In the genomic region with DNA sequence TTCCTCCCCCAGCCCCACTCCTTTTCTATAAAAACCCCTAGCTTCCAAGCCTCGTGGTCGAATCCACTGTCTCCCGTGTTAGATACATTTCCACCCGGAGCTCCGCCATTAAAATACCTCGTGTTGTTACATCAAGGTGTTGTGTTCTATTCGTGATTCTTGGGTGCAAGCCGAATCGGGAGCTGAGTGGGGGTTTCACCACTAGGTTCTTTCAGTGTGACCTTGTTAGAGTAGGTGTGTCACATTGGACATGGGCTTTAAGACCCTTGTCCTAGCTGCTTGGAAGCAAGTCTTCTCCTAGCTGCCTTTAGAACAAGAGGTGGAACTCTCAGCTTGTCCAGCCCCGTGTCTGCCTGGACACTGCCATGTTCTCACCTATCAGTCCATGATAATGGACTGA, we compare ENCODE assay signal across 27 mouse cellular contexts. TPM values are rescaled to one million over a fixed set of nuclear protein-coding genes. Genes with fewer than 3 reads are reported as not detected.
"Had no signal": no experiment of that assay in that cellular context is flagged by ENCODE, and none has a peak within 500 bp of the region (broad histone marks: within the 10 kb centered on the region; RNA-seq: fewer than 3 reads in every experiment).

No protein-coding gene starts in this region.

- DNase-seq: kidney, adult 11 months; kidney, postnatal 14 days; layer of hippocampus, adult 9-11 months; retina, postnatal 1 day; right cerebral cortex, postnatal 25 days; thymus, postnatal 36 days had no signal

- H3K36me3 ChIP-seq: limb, embryonic 10.5 days; limb, embryonic 13.5 days; liver, embryonic 12.5 days; liver, embryonic 15.5 days; midbrain, embryonic 10.5 days; midbrain, embryonic 13.5 days; neural tube, embryonic 13.5 days; stomach, embryonic 15.5 days had no signal

- ATAC-seq: liver, embryonic 12.5 days; midbrain, embryonic 16.5 days had no signal

- H3K27ac ChIP-seq: layer of hippocampus, adult 2 months; limb, embryonic 13.5 days; liver, embryonic 15.5 days; midbrain, embryonic 13.5 days; neural tube, embryonic 13.5 days; stomach, embryonic 15.5 days had no signal

- H3K4me1 ChIP-seq: stomach, embryonic 15.5 days had no signal

- H3K4me2 ChIP-seq: limb, embryonic 13.5 days; liver, embryonic 15.5 days; midbrain, embryonic 13.5 days; neural tube, embryonic 13.5 days; stomach, embryonic 15.5 days had no signal

- H3K4me3 ChIP-seq: layer of hippocampus, adult 2 months; limb, embryonic 10.5 days; limb, embryonic 13.5 days; liver, embryonic 12.5 days; liver, embryonic 15.5 days; midbrain, embryonic 10.5 days; midbrain, embryonic 13.5 days; myocyte; neural tube, embryonic 13.5 days; stomach, embryonic 15.5 days had no signal

- H3K9ac ChIP-seq: limb, embryonic 13.5 days; liver, embryonic 12.5 days; liver, embryonic 15.5 days; midbrain, embryonic 13.5 days; neural tube, embryonic 13.5 days; stomach, embryonic 15.5 days had no signal

- H3K27me3 ChIP-seq: limb, embryonic 13.5 days; midbrain, embryonic 13.5 days; neural tube, embryonic 13.5 days; stomach, embryonic 15.5 days had no signal

- H3K9me3 ChIP-seq: limb, embryonic 10.5 days; limb, embryonic 13.5 days; liver, embryonic 12.5 days; liver, embryonic 15.5 days; megakaryocyte, embryonic 14.5 days; midbrain, embryonic 10.5 days; midbrain, embryonic 13.5 days; neural tube, embryonic 13.5 days; stomach, embryonic 15.5 days had no signal

RNA-seq across cellular contexts. Expression of gene Klhdc8a, which starts 32.5 kb away (rescaled TPM):
- total RNA-seq: monocyte, adult 5-6 weeks; neutrophil, adult 5-6 weeks had no signal
- polyA plus RNA-seq: limb, embryonic 10.5 days had no signal

RNA-seq across cellular contexts. Expression of gene Gm10188, which starts 36.4 kb away (rescaled TPM):
- total RNA-seq: layer of hippocampus, adult 2 months; layer of hippocampus, postnatal 25 days; left cerebral cortex, adult 18-20 months; left cerebral cortex, postnatal 25 days; monocyte, adult 5-6 weeks; neutrophil, adult 5-6 weeks had no signal
- polyA plus RNA-seq: large intestine, adult 2 months; limb, embryonic 10.5 days; limb, embryonic 13.5 days; liver, embryonic 12.5 days; liver, embryonic 15.5 days; lung, embryonic 16.5 days; myocyte; neural tube, embryonic 13.5 days; stomach, embryonic 15.5 days; thymus, postnatal 0 days; urinary bladder, adult 2 months had no signal
